Mouse (Mus musculus) stomach, embryonic 16.5 days (tissue): ENCODE measurements around the gene Myh10. TPM values are rescaled to one million over a fixed set of nuclear protein-coding genes. Genes with fewer than 3 reads are reported as not detected.

Experiments
- ATAC-seq: fragments of 200-750 bp; cut with Nextera tagmentation; 2 replicates; pipeline ENCODE4 v1.8.0; 2017; ENCODE audit warnings: moderate number of reproducible peaks, moderate TSS enrichment; ENCODE audit not compliant: insufficient read depth, low FRiP score
- H3K27ac ChIP-seq: fragments of 300-500 bp; sonication (generic); 2 replicates; pipeline ENCODE4 v1.5.1; 2014; ENCODE audit warnings: low read length
- H3K27me3 ChIP-seq: fragments of 300-500 bp; sonication (generic); 2 replicates; pipeline ENCODE4 v1.6.1; 2014; ENCODE audit warnings: low read length, control low read depth, mixed read lengths; ENCODE audit not compliant: control insufficient read depth, insufficient read depth
- H3K36me3 ChIP-seq: fragments of 300-500 bp; sonication (generic); 2 replicates; pipeline ENCODE4 v1.6.1; 2014; ENCODE audit warnings: low read length; ENCODE audit not compliant: control insufficient read depth, insufficient read depth
- H3K4me1 ChIP-seq: fragments of 300-500 bp; sonication (generic); 2 replicates; pipeline ENCODE4 v1.6.1; 2014; ENCODE audit warnings: low read length, control low read depth, mixed read lengths; ENCODE audit not compliant: control insufficient read depth, insufficient read depth
- H3K4me2 ChIP-seq: fragments of 300-500 bp; sonication (generic); 2 replicates; pipeline ENCODE4 v1.6.1; 2014; ENCODE audit warnings: low read depth, low read length, mixed read lengths
- H3K4me3 ChIP-seq: fragments of 300-500 bp; sonication (generic); replicated peaks from 2 replicates; pipeline ENCODE4 v1.5.1; 2014; ENCODE audit warnings: mild to moderate bottlenecking, low read length
- H3K9ac ChIP-seq: fragments of 300-500 bp; sonication (generic); 2 replicates; pipeline ENCODE4 v1.6.1; 2014; ENCODE audit warnings: low read length
- H3K9me3 ChIP-seq: fragments of 300-500 bp; sonication (generic); replicated peaks from 2 replicates; pipeline ENCODE4 v1.6.1; 2016; ENCODE audit warnings: low read length, control low read depth; ENCODE audit not compliant: control insufficient read depth
- WGBS: fragments of 180-500 bp; shearing (Covaris S2); extraction: QIAGEN DNeasy Blood & Tissue Kit; methylation state at CpG from one replicate; pipeline ENCODE4 v1.1.7; 2014; 5-methylcytosine and 5-hydroxymethylcytosine counted together
- polyA plus RNA-seq: library from polyadenylated mRNA; unstranded; fragments of >200 nt; fragmentation: Nextera tagmentation; extraction: Ambion mirVana; gene quantifications from 2 replicates; pipeline ENCODE4 v1.2.1, GENCODE M21; 2015

The Myh10 gene
- polyA plus RNA-seq, 1 experiment from 2014 or later = 89.9 TPM

DNA sequence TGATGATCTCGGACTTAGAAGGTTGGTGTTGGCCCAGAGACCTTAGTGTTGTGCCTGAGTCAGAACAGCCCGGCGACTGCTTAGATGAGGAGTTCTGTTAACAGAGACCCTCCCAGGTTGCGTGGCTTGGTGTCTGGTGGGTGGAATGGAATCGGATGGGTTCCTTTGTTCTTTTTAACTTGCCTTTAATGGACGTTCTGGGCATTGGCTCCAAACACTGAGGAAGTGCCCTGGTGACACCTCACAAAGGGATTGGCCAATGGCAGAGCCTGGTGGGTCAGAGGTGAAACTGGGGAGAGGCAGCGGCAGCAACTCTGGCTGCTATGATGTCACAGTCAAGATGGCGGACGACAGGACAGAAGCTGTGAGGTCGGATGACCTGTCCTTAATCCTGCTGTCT, 99.4 kb downstream of the Myh10 start:
- WGBS = 88% methylated on average over 10 of the region's 10 CpGs
- no peaks in the 10 kb centered on the region for H3K27me3 ChIP-seq
- no peak overlapping the region for H3K4me3 ChIP-seq
- no peak overlapping the region for H3K9ac ChIP-seq
- peaks cover 57% of the 10 kb centered on the region for H3K36me3 ChIP-seq
- H3K27ac ChIP-seq = no peak overlapping the region
- H3K4me1 ChIP-seq = no peaks in the 10 kb centered on the region
- H3K9me3 ChIP-seq = no peaks in the 10 kb centered on the region
- no peak overlapping the region for H3K4me2 ChIP-seq
- ATAC-seq = no peak

DNA sequence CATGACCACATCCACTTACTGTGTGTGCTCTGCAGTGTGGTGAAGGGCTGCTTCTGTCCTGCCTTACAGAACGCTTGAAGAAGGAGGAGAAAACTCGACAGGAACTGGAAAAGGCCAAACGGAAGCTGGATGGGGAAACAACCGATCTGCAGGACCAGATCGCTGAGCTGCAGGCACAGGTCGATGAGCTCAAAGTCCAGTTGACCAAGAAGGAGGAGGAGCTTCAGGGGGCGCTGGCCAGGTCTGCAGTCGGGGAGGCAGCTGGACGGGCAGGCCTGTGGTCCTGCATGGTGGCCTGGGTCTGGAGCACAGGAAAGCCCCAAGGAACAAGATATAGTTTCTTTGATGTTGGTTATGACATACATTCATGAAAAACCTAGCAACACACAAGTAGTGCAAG, 100.4 kb downstream of the Myh10 start:
- Histone ChIP-seq H3K9me3 (no peaks in the 10 kb centered on the region), H3K9ac (no peak overlapping the region), H3K4me1 (no peaks in the 10 kb centered on the region), H3K27ac (no peak overlapping the region), H3K4me3 (no peak overlapping the region), H3K4me2 (no peak overlapping the region), H3K36me3 (peaks cover 55% of the 10 kb centered on the region), H3K27me3 (no peaks in the 10 kb centered on the region)
- ATAC-seq = peak; percentile 33; the same call in 1 of the 2 replicates
- 70% methylated on average over 9 of the region's 9 CpGs for WGBS

GRCm38 (mm10) chr11:68798258-68798657, 106.9 kb downstream of the Myh10 start:
- H3K9me3 ChIP-seq = no peaks in the 10 kb centered on the region
- no peak overlapping the region for H3K27ac ChIP-seq
- no peak; the same call in 1 of the 2 replicates for ATAC-seq
- WGBS = 76% methylated on average over 10 of the region's 10 CpGs
- peaks cover 38% of the 10 kb centered on the region for H3K36me3 ChIP-seq
- H3K4me3 ChIP-seq = no peak overlapping the region
- no peaks in the 10 kb centered on the region for H3K27me3 ChIP-seq
- no peaks in the 10 kb centered on the region for H3K4me1 ChIP-seq
- H3K4me2 ChIP-seq = no peak overlapping the region
- H3K9ac ChIP-seq = no peak overlapping the region

DNA sequence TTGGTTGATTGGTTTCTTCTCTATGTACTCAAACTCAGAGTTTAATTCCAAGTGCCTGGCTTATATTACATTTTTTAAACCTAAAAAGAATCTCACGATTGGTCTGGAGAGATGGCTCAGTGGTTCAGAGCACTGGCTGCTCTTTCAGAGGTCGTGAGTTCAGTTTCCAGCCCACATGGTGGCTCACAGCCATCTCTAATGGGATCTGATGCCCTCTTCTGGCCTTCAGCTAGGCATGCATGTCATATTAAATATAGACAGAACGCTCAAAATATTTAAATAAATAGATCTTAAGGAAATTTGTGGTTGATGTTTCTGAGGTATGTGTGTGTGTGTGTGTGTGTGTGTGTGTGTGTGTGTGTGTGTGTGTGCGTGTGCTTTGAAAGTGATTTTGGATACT, 113.8 kb downstream of the Myh10 start:
- ATAC-seq = no peak
- Histone ChIP-seq H3K4me2 (no peak overlapping the region), H3K4me3 (no peak overlapping the region), H3K9ac (no peak overlapping the region), H3K9me3 (no peaks in the 10 kb centered on the region), H3K36me3 (peaks cover 30% of the 10 kb centered on the region), H3K27ac (no peak overlapping the region), H3K27me3 (no peaks in the 10 kb centered on the region), H3K4me1 (no peaks in the 10 kb centered on the region)
- WGBS = 54% methylated on average over 4 of the region's 4 CpGs

DNA sequence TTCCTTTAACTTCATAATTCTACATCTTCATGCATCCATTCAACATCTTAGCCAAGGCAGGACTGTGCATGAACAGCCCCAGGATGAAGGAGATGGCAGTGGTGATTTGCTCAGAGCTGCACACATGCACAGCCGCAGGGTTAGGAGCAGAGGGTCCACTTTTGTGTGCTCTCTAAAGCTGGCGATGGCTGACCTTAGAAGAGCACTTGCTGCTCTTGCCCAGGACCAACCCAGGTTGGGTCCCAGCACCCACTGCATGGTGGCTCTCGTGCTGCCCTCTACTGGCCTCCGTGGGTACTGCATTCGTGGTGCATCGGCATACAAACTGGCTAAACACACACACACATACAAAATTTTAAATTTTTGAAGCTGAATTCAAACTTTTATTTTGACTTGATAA, 116.4 kb downstream of the Myh10 start:
- ATAC-seq = 0 out of 2 replicates have a peak, but pooled peaks have one; percentile 7
- peaks cover 39% of the 10 kb centered on the region for H3K36me3 ChIP-seq
- H3K27ac ChIP-seq = no peak overlapping the region
- 34% methylated on average over 6 of the region's 6 CpGs for WGBS
- no peak overlapping the region for H3K9ac ChIP-seq
- no peak overlapping the region for H3K4me2 ChIP-seq
- H3K27me3 ChIP-seq = no peaks in the 10 kb centered on the region
- H3K4me1 ChIP-seq = no peaks in the 10 kb centered on the region
- no peak overlapping the region for H3K4me3 ChIP-seq
- no peaks in the 10 kb centered on the region for H3K9me3 ChIP-seq

DNA sequence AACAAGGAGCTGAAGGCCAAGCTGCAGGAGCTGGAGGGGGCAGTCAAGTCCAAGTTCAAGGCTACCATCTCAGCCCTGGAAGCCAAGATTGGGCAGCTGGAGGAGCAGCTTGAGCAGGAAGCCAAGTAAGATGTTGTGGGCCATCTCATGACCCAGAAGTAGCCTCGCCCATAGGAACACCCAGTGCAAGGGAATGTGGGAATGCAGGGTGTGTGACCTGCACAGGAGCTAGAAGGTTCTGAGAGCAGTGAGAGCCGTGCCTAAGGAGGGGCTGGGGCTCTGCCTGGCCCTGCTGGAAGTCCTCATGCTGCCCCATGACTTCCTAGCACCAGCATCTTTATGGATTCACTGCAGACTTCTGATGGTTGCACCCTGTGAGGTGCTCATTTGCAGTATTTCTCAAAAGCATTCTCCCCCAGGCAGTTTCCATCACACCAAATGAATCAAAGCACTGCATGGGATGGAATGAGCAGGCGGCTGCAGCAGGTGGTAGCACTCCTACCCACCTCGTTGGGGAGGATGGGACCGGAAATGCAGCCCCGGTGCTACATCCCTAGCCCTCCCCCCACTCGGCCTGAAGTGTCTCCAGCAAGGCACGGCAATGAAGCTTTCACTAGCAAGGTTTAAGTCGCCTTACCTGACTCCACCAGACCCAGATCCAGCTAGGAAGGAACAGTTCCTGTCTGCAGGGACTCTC, 120.7 kb downstream of the Myh10 start:
- H3K36me3 ChIP-seq = peaks cover 29% of the 10 kb centered on the region
- H3K27me3 ChIP-seq = no peaks in the 10 kb centered on the region
- H3K27ac ChIP-seq = no peak overlapping the region
- H3K4me2 ChIP-seq = no peak overlapping the region
- no peak overlapping the region for H3K9ac ChIP-seq
- no peaks in the 10 kb centered on the region for H3K4me1 ChIP-seq
- 91% methylated on average over 9 of the region's 9 CpGs for WGBS
- H3K4me3 ChIP-seq = no peak overlapping the region
- no peak for ATAC-seq
- no peaks in the 10 kb centered on the region for H3K9me3 ChIP-seq

DNA sequence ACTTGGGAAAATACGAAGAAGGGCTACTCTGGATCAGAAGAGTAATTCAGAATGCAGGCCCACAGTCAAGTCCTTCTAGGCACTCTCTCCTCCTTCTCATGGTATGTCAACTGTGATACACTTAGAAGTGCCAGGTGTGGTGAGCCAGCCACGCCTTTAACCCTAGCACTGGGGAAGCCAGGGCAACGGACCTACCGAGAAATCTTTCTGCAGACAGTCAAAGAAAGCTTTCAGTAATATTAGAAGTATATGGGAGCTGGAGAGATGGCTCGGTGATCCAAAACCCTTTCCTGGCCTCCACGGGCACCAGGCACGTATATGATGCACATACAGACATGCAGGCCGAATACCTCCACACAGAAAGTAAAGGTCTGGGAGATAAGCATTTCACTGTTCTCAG, 127.1 kb downstream of the Myh10 start:
- Histone ChIP-seq H3K27ac (no peak overlapping the region), H3K36me3 (peaks cover 9% of the 10 kb centered on the region; the same call in 1 of the 2 replicates), H3K27me3 (no peaks in the 10 kb centered on the region), H3K4me1 (no peaks in the 10 kb centered on the region), H3K4me2 (no peak overlapping the region), H3K4me3 (no peak overlapping the region), H3K9ac (no peak overlapping the region), H3K9me3 (no peaks in the 10 kb centered on the region)
- WGBS = 86% methylated on average over 8 of the region's 8 CpGs
- no peak for ATAC-seq

- no peak for ATAC-seq
- no peak overlapping the region for H3K9ac ChIP-seq
- H3K27me3 ChIP-seq = no peaks in the 10 kb centered on the region
- H3K4me1 ChIP-seq = no peaks in the 10 kb centered on the region
- no peak overlapping the region for H3K4me2 ChIP-seq
- 77% methylated on average over 14 of the region's 14 CpGs for WGBS
- H3K27ac ChIP-seq = no peak overlapping the region
- no peaks in the 10 kb centered on the region for H3K9me3 ChIP-seq
- no peak overlapping the region for H3K4me3 ChIP-seq
- H3K36me3 ChIP-seq = peaks cover 9% of the 10 kb centered on the region; the same call in 1 of the 2 replicates
Observed at GRCm38 (mm10) chr11:68819226-68819805, 128.0 kb downstream of the Myh10 start.

- ATAC-seq = no peak
- Histone ChIP-seq H3K9ac (no peak overlapping the region), H3K4me3 (no peak overlapping the region), H3K9me3 (no peaks in the 10 kb centered on the region), H3K27me3 (no peaks in the 10 kb centered on the region), H3K27ac (no peak overlapping the region), H3K36me3 (peaks cover 9% of the 10 kb centered on the region; the same call in 1 of the 2 replicates), H3K4me1 (no peaks in the 10 kb centered on the region), H3K4me2 (no peak overlapping the region)
- WGBS = 83% methylated on average over 15 of the region's 15 CpGs
Observed at GRCm38 (mm10) chr11:68822326-68822725, 131.0 kb downstream of the Myh10 start.
